Mouse (Mus musculus) hindbrain, embryonic 13.5 days (tissue): ENCODE results near the gene Tcf15. TPM values are rescaled to one million over a fixed set of nuclear protein-coding genes. Genes with fewer than 3 reads are reported as not detected.

Experiments used
- ATAC-seq: fragments of 200-750 bp; cut with Nextera tagmentation; 2 replicates; pipeline ENCODE4 v1.8.0; 2017; ENCODE audit warnings: moderate TSS enrichment; ENCODE audit not compliant: low FRiP score
- H3K27ac ChIP-seq: fragments of 300-500 bp; sonication (generic); 2 replicates; pipeline ENCODE4 v1.5.1; 2015; ENCODE audit warnings: inconsistent platforms, mild to moderate bottlenecking, moderate library complexity
- H3K27me3 ChIP-seq: fragments of 300-500 bp; sonication (generic); 2 replicates; pipeline ENCODE4 v1.6.1; 2015; ENCODE audit warnings: mild to moderate bottlenecking, inconsistent platforms
- H3K36me3 ChIP-seq: fragments of 300-500 bp; sonication (generic); 2 replicates; pipeline ENCODE4 v1.6.1; 2015; ENCODE audit warnings: mild to moderate bottlenecking, inconsistent platforms
- H3K4me1 ChIP-seq: fragments of 300-500 bp; sonication (generic); replicated peaks from 2 replicates; pipeline ENCODE4 v1.6.1; 2015; ENCODE audit warnings: inconsistent platforms
- H3K4me2 ChIP-seq: fragments of 300-500 bp; sonication (generic); 2 replicates; pipeline ENCODE4 v1.6.1; 2015; ENCODE audit warnings: inconsistent platforms, mild to moderate bottlenecking, moderate library complexity
- H3K4me3 ChIP-seq: fragments of 300-500 bp; sonication (generic); 2 replicates; pipeline ENCODE4 v1.5.1; 2015; ENCODE audit warnings: mild to moderate bottlenecking, inconsistent platforms
- H3K9ac ChIP-seq: fragments of 300-500 bp; sonication (generic); 2 replicates; pipeline ENCODE4 v1.6.1; 2015; ENCODE audit warnings: mild to moderate bottlenecking, inconsistent platforms
- H3K9me3 ChIP-seq: fragments of 300-500 bp; sonication (generic); 2 replicates; pipeline ENCODE4 v1.6.1; 2016; ENCODE audit warnings: inconsistent platforms
- WGBS: fragments of 180-500 bp; shearing (Covaris S2); methylation state at CpG from one replicate; pipeline ENCODE4 v1.1.7; 2015; 5-methylcytosine and 5-hydroxymethylcytosine counted together
- polyA plus RNA-seq: library from polyadenylated mRNA; unstranded; fragments of >200 nt; fragmentation: Nextera tagmentation; extraction: Ambion mirVana; gene quantifications from 2 replicates; pipeline ENCODE4 v1.2.1, GENCODE M21; 2015

Gene Tcf15
- polyA plus RNA-seq, 1 experiment from 2014 or later, result 3.2 TPM

DNA sequence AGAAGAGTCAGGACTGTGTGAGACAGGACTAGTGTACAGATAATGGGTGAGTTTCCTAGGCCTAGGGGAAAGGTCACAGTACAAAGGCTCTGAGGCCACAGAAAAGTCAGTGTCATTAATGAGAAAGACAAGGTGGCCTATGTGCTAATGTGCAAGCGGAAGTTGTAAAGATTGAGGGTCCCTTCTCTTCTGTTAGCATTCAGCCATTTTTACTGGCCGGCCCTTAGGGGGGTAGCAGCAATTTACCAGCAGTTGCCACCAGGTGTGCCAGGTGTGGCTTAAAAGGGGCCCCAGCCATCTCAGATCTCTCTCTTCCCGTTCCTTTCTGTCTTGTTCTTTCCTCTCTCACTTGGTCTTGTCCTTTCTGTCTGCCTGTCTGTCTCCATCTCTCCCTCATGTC, 35.0 kb downstream of the Tcf15 start:
- ATAC-seq, result no peak
- H3K9ac ChIP-seq, result no peak overlapping the region
- no peak overlapping the region for H3K4me2 ChIP-seq
- no peak overlapping the region for H3K27ac ChIP-seq
- H3K27me3 ChIP-seq, result no peaks in the 10 kb centered on the region
- H3K4me1 ChIP-seq, result peaks cover 11% of the 10 kb centered on the region
- WGBS, result 89% methylated on average over 3 of the region's 3 CpGs
- no peaks in the 10 kb centered on the region for H3K36me3 ChIP-seq
- no peak overlapping the region for H3K4me3 ChIP-seq
- 0 out of 2 replicates have a peak, but pooled peaks cover 5% of the 10 kb centered on the region for H3K9me3 ChIP-seq

DNA sequence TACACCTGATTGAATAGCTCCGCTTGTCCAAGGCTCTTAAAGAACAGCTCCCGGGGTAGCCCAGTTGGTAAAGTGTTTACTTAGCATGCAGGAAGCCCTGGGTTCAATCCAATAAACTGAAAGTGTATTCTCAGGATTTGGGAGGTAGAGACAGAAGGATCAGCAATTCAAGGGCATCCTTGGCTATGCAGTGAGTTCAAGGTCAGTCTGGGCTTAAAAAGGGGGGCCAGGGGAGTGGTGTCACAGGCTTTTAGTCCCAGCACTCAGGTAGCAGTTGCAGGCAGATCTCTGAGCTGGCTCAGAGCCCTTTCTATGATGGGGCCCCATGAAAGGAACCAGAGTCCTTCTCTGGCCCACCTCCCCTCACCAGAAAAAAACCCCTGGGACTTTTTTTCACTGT, 35.9 kb downstream of the Tcf15 start:
- 0 out of 2 replicates have a peak, but pooled peaks cover 5% of the 10 kb centered on the region for H3K9me3 ChIP-seq
- no peaks in the 10 kb centered on the region for H3K27me3 ChIP-seq
- H3K27ac ChIP-seq, result no peak overlapping the region
- H3K36me3 ChIP-seq, result no peaks in the 10 kb centered on the region
- WGBS, result 82% methylated on average over 2 of the region's 2 CpGs
- H3K9ac ChIP-seq, result no peak overlapping the region
- no peak overlapping the region for H3K4me3 ChIP-seq
- no peak for ATAC-seq
- peaks cover 11% of the 10 kb centered on the region for H3K4me1 ChIP-seq
- H3K4me2 ChIP-seq, result no peak overlapping the region

DNA sequence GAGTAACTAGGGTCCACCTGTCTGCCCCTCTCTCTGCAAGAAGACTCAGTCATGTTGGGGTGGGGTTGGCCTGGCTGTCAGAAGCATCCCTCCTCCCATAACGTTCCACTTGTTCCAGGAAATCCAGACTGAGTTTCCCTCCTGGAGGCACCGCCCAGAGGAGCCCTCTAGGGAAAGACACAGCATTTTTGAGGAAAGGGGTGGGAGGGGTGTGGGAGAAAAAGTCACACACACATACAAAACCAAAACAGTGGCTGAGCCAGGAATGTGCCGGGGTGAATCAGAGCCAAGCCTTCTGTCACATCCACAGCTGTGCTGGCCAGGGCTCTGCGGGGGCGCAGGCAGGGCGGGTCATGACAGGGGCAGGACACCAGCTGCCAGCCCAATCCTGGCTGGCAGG, 37.0 kb downstream of the Tcf15 start:
- H3K4me2 ChIP-seq, result no peak overlapping the region
- no peak overlapping the region for H3K4me3 ChIP-seq
- WGBS, result 53% methylated on average over 6 of the region's 6 CpGs
- H3K27me3 ChIP-seq, result no peaks in the 10 kb centered on the region
- H3K9ac ChIP-seq, result no peak overlapping the region
- H3K9me3 ChIP-seq, result 0 out of 2 replicates have a peak, but pooled peaks cover 5% of the 10 kb centered on the region
- H3K27ac ChIP-seq, result no peak overlapping the region
- no peaks in the 10 kb centered on the region for H3K36me3 ChIP-seq
- ATAC-seq, result no peak
- H3K4me1 ChIP-seq, result peaks cover 11% of the 10 kb centered on the region

DNA sequence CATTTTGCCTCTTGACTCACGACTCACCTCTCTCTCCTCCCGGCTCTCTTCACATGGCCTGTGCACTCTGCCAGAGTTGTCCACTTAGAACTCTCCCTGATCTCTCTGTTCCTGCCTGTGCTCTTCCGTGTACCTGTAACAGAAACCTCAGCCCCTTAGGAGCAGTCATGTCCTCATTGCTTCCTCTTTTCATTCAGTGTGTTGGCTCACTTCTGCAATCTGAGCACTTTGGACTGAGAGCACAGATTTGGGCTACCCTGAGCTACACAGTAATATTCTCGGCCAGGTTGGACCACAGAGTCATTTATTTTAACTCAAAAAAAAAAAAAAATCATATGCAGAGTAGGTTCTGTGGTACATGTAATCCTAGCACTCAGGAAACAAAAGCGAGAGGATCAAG, 43.8 kb downstream of the Tcf15 start:
- Histone ChIP-seq H3K4me3 (no peak overlapping the region), H3K9ac (no peak overlapping the region), H3K9me3 (0 out of 2 replicates have a peak, but pooled peaks cover under 1% of the 10 kb centered on the region), H3K27me3 (no peaks in the 10 kb centered on the region), H3K4me2 (no peak overlapping the region), H3K36me3 (no peaks in the 10 kb centered on the region), H3K27ac (no peak overlapping the region), H3K4me1 (peaks cover 4% of the 10 kb centered on the region)
- 90% methylated on average over 5 of the region's 5 CpGs for WGBS
- ATAC-seq, result no peak

DNA sequence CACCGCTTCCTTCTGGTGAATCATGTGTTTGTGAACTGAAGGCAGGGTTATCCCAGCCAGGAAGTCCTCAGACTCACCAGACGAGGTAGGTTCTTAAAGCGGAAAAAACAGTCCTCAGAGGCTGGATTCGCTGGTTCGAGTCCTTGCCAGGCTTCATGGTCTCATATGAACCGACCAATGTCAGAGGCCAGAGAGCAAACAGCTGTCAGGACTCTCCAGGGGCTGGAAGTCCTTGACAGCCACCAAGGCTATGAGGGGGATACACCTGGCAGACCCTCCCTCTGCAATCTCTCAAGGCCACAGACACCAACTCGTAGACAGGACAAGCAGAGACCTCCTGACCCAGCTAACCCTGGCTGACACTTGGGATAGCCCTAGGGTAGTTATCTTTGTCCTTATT, 45.9 kb downstream of the Tcf15 start:
- Histone ChIP-seq H3K9me3 (no peaks in the 10 kb centered on the region), H3K27me3 (no peaks in the 10 kb centered on the region), H3K4me1 (peaks cover 4% of the 10 kb centered on the region), H3K36me3 (no peaks in the 10 kb centered on the region), H3K4me2 (no peak overlapping the region), H3K9ac (no peak overlapping the region), H3K27ac (no peak overlapping the region), H3K4me3 (no peak overlapping the region)
- WGBS, result 68% methylated on average over 7 of the region's 7 CpGs
- ATAC-seq, result no peak

DNA sequence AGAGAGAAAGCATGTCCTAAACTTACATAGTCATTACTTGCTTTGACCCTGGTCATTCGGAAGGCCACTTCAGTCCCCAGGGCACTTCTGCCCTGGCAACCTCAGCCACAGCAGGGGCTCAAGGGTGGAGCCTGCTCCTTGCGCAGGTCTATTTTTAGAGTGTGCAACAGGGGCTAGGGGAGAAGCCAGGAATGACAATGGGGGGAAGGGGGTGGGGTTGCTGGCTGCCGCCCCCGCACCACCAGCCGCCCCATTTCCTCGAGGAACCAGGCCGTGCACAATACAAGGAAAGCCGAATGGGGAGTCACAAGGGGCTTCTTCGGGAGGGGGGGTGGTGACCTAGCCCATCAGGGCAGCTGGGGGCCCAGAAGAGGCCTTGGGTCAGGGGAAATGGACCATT, 46.3 kb downstream of the Tcf15 start:
- WGBS, result 48% methylated on average over 9 of the region's 9 CpGs
- Histone ChIP-seq H3K9me3 (no peaks in the 10 kb centered on the region), H3K27ac (no peak overlapping the region), H3K27me3 (no peaks in the 10 kb centered on the region), H3K36me3 (no peaks in the 10 kb centered on the region), H3K9ac (no peak overlapping the region), H3K4me1 (peaks cover 4% of the 10 kb centered on the region), H3K4me3 (no peak overlapping the region), H3K4me2 (no peak overlapping the region)
- ATAC-seq, result no peak

DNA sequence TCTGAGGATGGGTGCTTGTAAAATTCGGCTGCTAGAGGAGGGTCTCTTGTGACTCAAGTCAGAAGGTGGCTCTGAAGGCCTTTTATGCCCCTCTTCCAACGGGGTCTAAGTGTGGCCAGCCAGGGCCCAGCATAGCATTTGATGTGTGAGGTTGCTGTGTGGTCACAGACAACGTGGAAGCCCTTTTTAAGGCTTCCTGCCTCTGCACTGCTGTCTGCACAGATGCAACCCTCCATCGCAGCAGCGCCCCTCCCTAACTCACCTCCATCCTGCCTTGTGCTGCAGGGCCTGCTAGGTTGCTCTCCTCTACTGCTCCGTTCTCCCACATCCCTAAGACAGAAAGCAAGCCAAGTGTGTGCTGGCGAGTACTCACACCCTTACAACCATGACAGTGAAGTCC, 46.8 kb downstream of the Tcf15 start:
- ATAC-seq, result no peak
- Histone ChIP-seq H3K9me3 (no peaks in the 10 kb centered on the region), H3K27me3 (no peaks in the 10 kb centered on the region), H3K9ac (no peak overlapping the region), H3K4me1 (peaks cover 4% of the 10 kb centered on the region), H3K4me3 (no peak overlapping the region), H3K4me2 (no peak overlapping the region), H3K36me3 (no peaks in the 10 kb centered on the region), H3K27ac (no peak overlapping the region)
- WGBS, result 76% methylated on average over 7 of the region's 7 CpGs

DNA sequence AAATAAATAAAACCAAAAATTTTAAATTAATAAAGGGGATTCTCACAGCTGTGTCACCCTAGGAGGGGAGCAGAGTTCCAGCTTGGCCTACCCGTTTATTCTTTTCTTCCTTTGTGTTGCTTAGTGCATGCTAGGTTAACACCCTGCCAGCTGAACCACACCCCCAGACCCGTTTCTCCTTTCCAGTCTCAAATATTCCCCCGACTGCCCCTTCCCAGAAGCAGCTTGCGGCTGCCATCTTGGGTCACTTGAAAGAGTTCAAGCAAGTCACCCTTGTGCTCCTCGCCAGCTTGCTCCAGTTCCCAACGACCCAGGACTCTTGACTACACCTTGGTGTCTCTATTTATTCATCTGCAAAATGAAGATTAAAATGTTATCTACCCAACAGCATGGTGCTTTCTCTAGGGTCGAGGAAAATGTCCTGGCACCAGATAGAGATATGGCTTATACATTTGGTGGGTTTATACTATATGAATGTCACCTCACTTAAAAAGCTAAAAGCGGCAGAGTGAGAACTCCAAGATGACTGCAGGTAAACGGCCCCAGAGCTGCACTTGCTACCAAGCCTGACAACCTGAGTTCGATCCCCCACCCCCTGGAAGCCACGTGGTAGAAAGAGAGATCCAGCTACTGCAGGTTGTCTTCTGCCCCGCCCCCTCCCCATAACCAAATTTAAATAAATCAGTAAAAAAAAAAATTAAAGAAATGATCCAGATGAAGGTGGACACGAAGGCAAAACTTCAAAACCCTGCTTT, 49.4 kb downstream of the Tcf15 start:
- H3K9ac ChIP-seq, result no peak overlapping the region
- H3K27me3 ChIP-seq, result no peaks in the 10 kb centered on the region
- H3K4me1 ChIP-seq, result peaks cover 8% of the 10 kb centered on the region
- H3K27ac ChIP-seq, result no peak overlapping the region
- H3K4me3 ChIP-seq, result no peak overlapping the region
- WGBS, result 74% methylated on average over 13 of the region's 13 CpGs
- H3K36me3 ChIP-seq, result no peaks in the 10 kb centered on the region
- no peak for ATAC-seq
- no peak overlapping the region for H3K4me2 ChIP-seq
- no peaks in the 10 kb centered on the region for H3K9me3 ChIP-seq

DNA sequence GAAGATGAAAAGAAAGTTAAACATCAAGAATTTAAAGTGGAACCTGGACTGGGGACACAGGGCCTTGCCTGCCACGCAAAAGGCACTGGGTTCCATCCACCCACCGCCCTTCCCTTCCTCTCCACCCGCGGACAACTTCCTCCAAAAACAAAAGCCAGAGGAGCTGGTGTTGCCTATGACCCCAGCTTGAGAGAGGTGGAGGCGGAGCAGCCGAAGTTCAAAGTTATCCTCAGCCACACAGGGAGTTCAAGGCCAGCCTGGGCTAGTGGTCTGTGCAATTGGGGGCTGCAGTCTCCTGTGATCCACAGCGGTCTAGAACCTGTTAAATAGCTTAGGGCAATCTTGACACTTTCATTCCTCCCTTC, 50.0 kb downstream of the Tcf15 start:
- WGBS, result 78% methylated on average over 7 of the region's 7 CpGs
- Histone ChIP-seq H3K9me3 (no peaks in the 10 kb centered on the region), H3K4me3 (no peak overlapping the region), H3K36me3 (no peaks in the 10 kb centered on the region), H3K27ac (no peak overlapping the region), H3K4me1 (peaks cover 8% of the 10 kb centered on the region), H3K9ac (no peak overlapping the region), H3K4me2 (no peak overlapping the region), H3K27me3 (no peaks in the 10 kb centered on the region)
- no peak for ATAC-seq

DNA sequence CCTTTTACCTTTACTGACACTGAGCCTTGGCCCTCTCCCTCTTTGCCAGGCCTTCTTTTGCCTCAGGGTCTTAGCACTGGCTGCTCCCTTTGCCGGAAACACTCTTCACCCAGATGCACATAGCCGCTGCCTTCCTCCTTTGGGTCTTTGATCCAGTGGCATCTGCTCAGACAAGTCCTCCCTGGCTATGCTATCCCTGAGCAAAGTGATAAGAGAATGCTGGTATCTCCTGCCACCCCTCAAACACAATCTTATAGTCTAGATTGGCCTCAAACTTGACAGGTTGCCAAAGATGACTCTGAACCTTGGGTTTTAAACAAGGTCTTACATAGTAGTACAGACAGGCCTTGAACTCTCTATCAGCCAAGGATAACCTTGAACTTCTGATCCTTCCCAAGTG, 51.2 kb downstream of the Tcf15 start:
- H3K4me2 ChIP-seq, result no peak overlapping the region
- WGBS, result 95% methylated on average over 2 of the region's 2 CpGs
- no peak overlapping the region for H3K4me3 ChIP-seq
- ATAC-seq, result no peak
- no peaks in the 10 kb centered on the region for H3K36me3 ChIP-seq
- H3K27ac ChIP-seq, result no peak overlapping the region
- H3K4me1 ChIP-seq, result peaks cover 7% of the 10 kb centered on the region
- H3K9me3 ChIP-seq, result no peaks in the 10 kb centered on the region
- no peak overlapping the region for H3K9ac ChIP-seq
- no peaks in the 10 kb centered on the region for H3K27me3 ChIP-seq

DNA sequence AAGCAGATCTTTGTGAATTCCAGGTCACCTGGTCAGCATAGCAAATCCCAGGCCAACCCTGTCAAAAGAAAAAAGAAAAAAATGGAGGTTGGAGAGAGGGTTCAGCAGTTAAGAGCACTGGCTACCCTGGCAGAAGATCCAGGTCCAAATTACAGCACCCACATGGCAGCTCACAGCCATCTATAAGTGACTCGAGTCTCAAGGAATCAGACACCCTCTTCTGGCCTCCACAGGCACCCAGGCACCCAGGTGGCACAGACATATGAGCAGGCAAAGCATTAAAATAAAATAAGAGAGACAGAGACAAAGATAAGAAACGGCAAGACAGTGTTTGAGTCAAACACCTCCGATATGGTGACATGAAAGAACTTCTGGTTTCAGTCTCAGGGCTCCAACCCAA, 53.5 kb downstream of the Tcf15 start:
- Histone ChIP-seq H3K9ac (no peak overlapping the region), H3K4me3 (no peak overlapping the region), H3K27me3 (no peaks in the 10 kb centered on the region), H3K27ac (no peak overlapping the region), H3K4me1 (0 out of 2 replicates have a peak, but pooled peaks cover 3% of the 10 kb centered on the region), H3K36me3 (no peaks in the 10 kb centered on the region), H3K4me2 (no peak overlapping the region), H3K9me3 (no peaks in the 10 kb centered on the region)
- peak; percentile 63 for ATAC-seq
- 55% methylated on average over 3 of the region's 3 CpGs for WGBS

DNA sequence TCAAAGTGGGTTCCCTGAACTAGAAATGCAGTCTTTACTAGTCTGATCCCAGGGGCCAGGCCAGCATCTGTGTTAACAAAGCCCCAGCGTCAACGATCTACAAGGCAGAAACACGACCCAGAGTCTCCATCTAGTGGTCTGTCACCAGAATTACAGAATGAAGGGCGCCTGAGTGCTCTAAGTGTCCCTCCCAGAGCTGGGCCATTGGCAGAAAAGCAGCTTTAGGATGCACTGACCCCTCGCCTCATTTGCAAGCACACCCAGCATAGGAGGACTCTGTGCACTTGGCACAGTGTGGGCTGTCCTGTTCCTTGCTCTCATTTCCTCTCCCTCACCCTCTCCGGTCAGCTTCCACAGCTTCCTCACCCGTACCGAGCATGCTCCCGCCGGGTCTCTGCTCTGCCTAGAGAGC, 53.9 kb downstream of the Tcf15 start:
- peak; percentile 92 for ATAC-seq
- 43% methylated on average over 9 of the region's 10 CpGs for WGBS

More for the DNA sequence above, 53.9 kb downstream of the Tcf15 start:
- Histone ChIP-seq H3K9me3 (no peaks in the 10 kb centered on the region), H3K27me3 (no peaks in the 10 kb centered on the region), H3K36me3 (no peaks in the 10 kb centered on the region), H3K4me2 (no peak overlapping the region), H3K4me1 (0 out of 2 replicates have a peak, but pooled peaks cover 3% of the 10 kb centered on the region), H3K9ac (no peak overlapping the region), H3K27ac (no peak overlapping the region), H3K4me3 (no peak overlapping the region)
